Comparison of ENCODE assay signal across 25 mouse cellular contexts in the genomic region with DNA sequence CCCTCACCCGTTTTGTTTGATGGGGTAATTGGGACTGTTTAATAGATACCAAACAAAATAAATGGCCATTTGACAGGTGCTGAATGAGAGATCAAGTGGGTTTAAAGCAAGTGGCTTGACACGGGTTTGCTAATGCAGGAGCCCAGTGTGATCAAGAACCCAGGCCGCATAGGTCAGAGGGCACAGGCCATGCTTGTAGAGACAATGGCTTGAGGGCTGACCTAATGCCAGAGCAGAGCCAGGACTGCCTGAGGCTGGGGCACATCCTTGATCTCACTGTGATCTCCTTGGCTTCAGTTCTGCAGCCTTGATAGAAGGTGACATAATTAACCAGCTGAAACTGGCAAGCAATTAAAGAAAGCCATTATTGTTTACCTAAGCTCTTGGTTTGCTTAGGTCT.
DNase-seq lines count a peak whose midpoint lies in the region; ATAC-seq lines count a peak whose summit lies in the region.
"Had no signal": no experiment of that assay in that cellular context is flagged by ENCODE, and none has a peak within 500 bp of the region (broad histone marks: within the 10 kb centered on the region; RNA-seq: fewer than 3 reads in every experiment).

No protein-coding gene starts in this region.

- H3K27ac ChIP-seq in midbrain, embryonic 10.5 days (replicated peaks) = no peak overlapping the region
- no peak overlapping the region for H3K27ac ChIP-seq in midbrain, embryonic 14.5 days (replicated peaks; ENCODE audit: low read depth, low read length)
- H3K27ac ChIP-seq in midbrain, embryonic 13.5 days = no peak overlapping the region
- H3K27ac ChIP-seq in midbrain, embryonic 16.5 days (ENCODE audit: low read length) = no peak overlapping the region
- H3K27ac ChIP-seq in embryonic facial prominence, embryonic 10.5 days (replicated peaks) = no peak overlapping the region
- H3K27ac ChIP-seq: forebrain, embryonic 10.5 days; forebrain, embryonic 13.5 days; heart, adult 2 months; heart, embryonic 10.5 days; heart, embryonic 13.5 days; hindbrain, embryonic 13.5 days had no signal

- DNase-seq in midbrain, embryonic 10.5 days (ENCODE audit: low spot score) = peak; percentile 73
- no peak for DNase-seq in midbrain, embryonic 14.5 days
- DNase-seq in embryonic facial prominence, embryonic 10.5 days (ENCODE audit: low spot score) = peak; percentile 35
- no peak for DNase-seq in yolk sac, embryonic 10.5 days (ENCODE audit: low spot score)
- DNase-seq: adrenal gland, adult 2 months; adrenal gland, postnatal 14 days; cerebellum, adult 11 months; cerebellum, adult 2 months; cerebellum, adult 9-11 months; cerebellum, postnatal 25 days; gastrocnemius, postnatal 10 days; gastrocnemius, postnatal 36 days; heart, adult 2 months; heart, postnatal 14 days; heart, postnatal 4 days had no signal

- no peak for ATAC-seq in midbrain, embryonic 14.5 days (ENCODE audit: low FRiP score, low TSS enrichment)
- ATAC-seq in midbrain, embryonic 13.5 days = 0 out of 2 replicates have a peak, but pooled peaks have one; percentile 58
- ATAC-seq in midbrain, embryonic 16.5 days = no peak
- ATAC-seq: CD4-positive, CD25-positive, alpha-beta regulatory T cell, adult 4 months; forebrain, embryonic 16.5 days; hindbrain, embryonic 16.5 days had no signal

- H3K4me3 ChIP-seq in midbrain, embryonic 10.5 days = no peak overlapping the region
- H3K4me3 ChIP-seq in midbrain, embryonic 14.5 days (replicated peaks; ENCODE audit: low read depth, low read length) = no peak overlapping the region
- no peak overlapping the region for H3K4me3 ChIP-seq in midbrain, embryonic 13.5 days (replicated peaks)
- H3K4me3 ChIP-seq in midbrain, embryonic 16.5 days (ENCODE audit: low read depth, low read length) = no peak overlapping the region
- H3K4me3 ChIP-seq in embryonic facial prominence, embryonic 10.5 days = no peak overlapping the region
- H3K4me3 ChIP-seq: forebrain, embryonic 10.5 days; forebrain, embryonic 13.5 days; heart, adult 2 months; heart, embryonic 10.5 days; heart, embryonic 13.5 days; hindbrain, embryonic 13.5 days had no signal

- H3K27me3 ChIP-seq in midbrain, embryonic 10.5 days (ENCODE audit: low read depth, poor library complexity, severe bottlenecking) = peaks cover 65% of the 10 kb centered on the region
- H3K27me3 ChIP-seq in midbrain, embryonic 14.5 days (ENCODE audit: control insufficient read depth, insufficient read depth, low read length) = no peaks in the 10 kb centered on the region
- 0 out of 2 replicates have a peak, but pooled peaks cover 8% of the 10 kb centered on the region for H3K27me3 ChIP-seq in midbrain, embryonic 13.5 days
- H3K27me3 ChIP-seq in midbrain, embryonic 16.5 days (ENCODE audit: control insufficient read depth, insufficient read depth, low read depth, low read length) = no peaks in the 10 kb centered on the region
- H3K27me3 ChIP-seq in embryonic facial prominence, embryonic 10.5 days (replicated peaks; ENCODE audit: low read depth, poor library complexity, severe bottlenecking) = peaks cover 15% of the 10 kb centered on the region
- H3K27me3 ChIP-seq: forebrain, embryonic 13.5 days; hindbrain, embryonic 13.5 days had no signal

- no peaks in the 10 kb centered on the region for H3K36me3 ChIP-seq in midbrain, embryonic 10.5 days
- H3K36me3 ChIP-seq in midbrain, embryonic 14.5 days (ENCODE audit: control insufficient read depth, insufficient read depth, low read length) = no peaks in the 10 kb centered on the region
- H3K36me3 ChIP-seq in midbrain, embryonic 13.5 days = no peaks in the 10 kb centered on the region
- no peaks in the 10 kb centered on the region for H3K36me3 ChIP-seq in midbrain, embryonic 16.5 days (ENCODE audit: control insufficient read depth, insufficient read depth, low read length)
- H3K36me3 ChIP-seq in embryonic facial prominence, embryonic 10.5 days (replicated peaks) = no peaks in the 10 kb centered on the region
- H3K36me3 ChIP-seq: forebrain, embryonic 10.5 days; heart, embryonic 10.5 days; heart, embryonic 13.5 days; hindbrain, embryonic 13.5 days had no signal

- H3K4me1 ChIP-seq in midbrain, embryonic 10.5 days = peaks cover 32% of the 10 kb centered on the region
- peaks cover 13% of the 10 kb centered on the region for H3K4me1 ChIP-seq in midbrain, embryonic 14.5 days (ENCODE audit: control insufficient read depth, insufficient read depth, low read length)
- H3K4me1 ChIP-seq in midbrain, embryonic 13.5 days (replicated peaks) = peaks cover 17% of the 10 kb centered on the region
- H3K4me1 ChIP-seq in midbrain, embryonic 16.5 days (ENCODE audit: control insufficient read depth, insufficient read depth, low read length) = peaks cover 9% of the 10 kb centered on the region
- peaks cover 20% of the 10 kb centered on the region for H3K4me1 ChIP-seq in embryonic facial prominence, embryonic 10.5 days
- H3K4me1 ChIP-seq: heart, embryonic 13.5 days had no signal

- WGBS in midbrain, embryonic 10.5 days = 17% methylated on average over 3 of the region's 3 CpGs
- WGBS in midbrain, embryonic 14.5 days = 9% methylated on average over 3 of the region's 3 CpGs
- WGBS in midbrain, embryonic 13.5 days = 16% methylated on average over 3 of the region's 3 CpGs
- 14% methylated on average over 3 of the region's 3 CpGs for WGBS in midbrain, embryonic 16.5 days
- 23% methylated on average over 3 of the region's 3 CpGs for WGBS in embryonic facial prominence, embryonic 10.5 days

- H3K9ac ChIP-seq in midbrain, embryonic 14.5 days (replicated peaks; ENCODE audit: low read length) = no peak overlapping the region
- H3K9ac ChIP-seq in midbrain, embryonic 13.5 days (replicated peaks) = no peak overlapping the region
- H3K9ac ChIP-seq in midbrain, embryonic 16.5 days (ENCODE audit: low read depth, low read length) = no peak overlapping the region
- H3K9ac ChIP-seq: forebrain, embryonic 13.5 days; heart, embryonic 13.5 days; hindbrain, embryonic 13.5 days had no signal

- H3K9me3 ChIP-seq in midbrain, embryonic 10.5 days (replicated peaks) = no peaks in the 10 kb centered on the region
- H3K9me3 ChIP-seq in midbrain, embryonic 14.5 days (ENCODE audit: control insufficient read depth, low read length) = no peaks in the 10 kb centered on the region
- H3K9me3 ChIP-seq in midbrain, embryonic 13.5 days = no peaks in the 10 kb centered on the region
- H3K9me3 ChIP-seq in midbrain, embryonic 16.5 days (replicated peaks; ENCODE audit: control insufficient read depth, low read length, poor library complexity, severe bottlenecking) = no peaks in the 10 kb centered on the region
- no peaks in the 10 kb centered on the region for H3K9me3 ChIP-seq in embryonic facial prominence, embryonic 10.5 days
- H3K9me3 ChIP-seq: forebrain, embryonic 10.5 days; forebrain, embryonic 13.5 days; heart, embryonic 10.5 days; heart, embryonic 13.5 days; hindbrain, embryonic 13.5 days had no signal

- H3K4me2 ChIP-seq in midbrain, embryonic 14.5 days (ENCODE audit: low read length) = no peak overlapping the region
- no peak overlapping the region for H3K4me2 ChIP-seq in midbrain, embryonic 13.5 days (replicated peaks)
- H3K4me2 ChIP-seq in midbrain, embryonic 16.5 days (ENCODE audit: low read length) = no peak overlapping the region
- H3K4me2 ChIP-seq: forebrain, embryonic 13.5 days; heart, embryonic 13.5 days; hindbrain, embryonic 13.5 days had no signal

Comparison
In these comparisons a context has a peak if more than half of its experiments do, and no peak if none do; other contexts are left out.
1. DNase-seq: peak in midbrain, embryonic 10.5 days (single experiment) and embryonic facial prominence, embryonic 10.5 days (single experiment); none in midbrain, embryonic 14.5 days (single experiment) and yolk sac, embryonic 10.5 days (single experiment).